ENCODE assay signal across 10 mouse cellular contexts in genomic region chr5:65334788-65335187, GRCm38 (mm10). TPM values are rescaled to one million over a fixed set of nuclear protein-coding genes. Genes with fewer than 3 reads are reported as not detected.
A peak's percentile ranks its signal among the peaks of the same experiment; 100 is the strongest.
DNase-seq lines count a peak whose midpoint lies in the region; ATAC-seq and TF ChIP-seq lines count a peak whose summit lies in the region.
"Had no signal": no experiment of that assay in that cellular context is flagged by ENCODE, and none has a peak within 500 bp of the region (broad histone marks: within the 10 kb centered on the region; RNA-seq: fewer than 3 reads in every experiment).

No protein-coding gene starts in this region.

- ATAC-seq in heart, embryonic 14.5 days (ENCODE audit: insufficient number of reproducible peaks, insufficient read depth, low FRiP score, low read depth) = no peak
- no peak for ATAC-seq in forebrain, embryonic 16.5 days
- ATAC-seq in liver, postnatal 0 days = no peak

- no peak for TF ChIP-seq EP300 in liver, postnatal 0 days (IDR thresholded peaks at IDR 0.05; ENCODE audit: low read depth)

- whole genome bisulfite sequencing in heart, embryonic 14.5 days = 3% methylated on average over 8 of the region's 8 CpGs
- WGBS in forebrain, embryonic 16.5 days = 11% methylated on average over 8 of the region's 8 CpGs
- WGBS in liver, postnatal 0 days (ENCODE audit: insufficient replicate concordance) = 3% methylated on average over 8 of the region's 8 CpGs

- H3K9me3 ChIP-seq in heart, embryonic 14.5 days (ENCODE audit: control insufficient read depth, low read length) = no peaks in the 10 kb centered on the region
- no peaks in the 10 kb centered on the region for H3K9me3 ChIP-seq in ES-E14 (ENCODE audit: control insufficient read depth, insufficient read depth, low read depth, low read length)
- H3K9me3 ChIP-seq in forebrain, embryonic 16.5 days (ENCODE audit: control insufficient read depth, low read length) = no peaks in the 10 kb centered on the region
- no peaks in the 10 kb centered on the region for H3K9me3 ChIP-seq in liver, postnatal 0 days (ENCODE audit: low read length)

- H3K36me3 ChIP-seq in heart, embryonic 14.5 days (ENCODE audit: control insufficient read depth, insufficient read depth, low read length) = peaks cover 6% of the 10 kb centered on the region; the same call in 1 of the 2 replicates
- peaks cover 2% of the 10 kb centered on the region; the same call in 1 of the 2 replicates for H3K36me3 ChIP-seq in ES-E14 (ENCODE audit: control insufficient read depth, insufficient read depth, low read length, poor library complexity, severe bottlenecking)
- H3K36me3 ChIP-seq in forebrain, embryonic 16.5 days (ENCODE audit: control insufficient read depth, insufficient read depth) = no peaks in the 10 kb centered on the region
- no peaks in the 10 kb centered on the region; the same call in 1 of the 2 replicates for H3K36me3 ChIP-seq in liver, postnatal 0 days (replicated peaks; ENCODE audit: insufficient read depth, low read length)

- in situ Hi-C loops in ES-E14 (cut with MboI; ENCODE audit: low sequenced_read_pairs in 2 of 2, unreplicated experiment in 2 of 2) = no loop called here

- DNase-seq in heart, postnatal 4 days = no peak
- DNase-seq in ES-E14 (ENCODE audit: low read depth, low spot score) = no peak
- DNase-seq in liver, postnatal 0 days = no peak
- no peak for DNase-seq in adrenal gland, postnatal 36 days
- DNase-seq in right cerebral cortex, postnatal 14 days = no peak
- DNase-seq in cerebellum, postnatal 10 days = no peak

- no peak for TF ChIP-seq CTCF in liver, postnatal 0 days (IDR thresholded peaks at IDR 0.05; ENCODE audit: low read depth)

- peak overlapping the region; percentile 73 to 80; a peak in 3 of 4 replicates for H3K27ac ChIP-seq in heart, embryonic 14.5 days (replicated peaks in 1 of 2; ENCODE audit: control insufficient read depth in 1 of 2, insufficient read depth in 1 of 2, low read depth in 2 of 2, low read length in 2 of 2)
- no peak overlapping the region for H3K27ac ChIP-seq in ES-E14 (ENCODE audit: insufficient read depth, low read depth, low read length, poor library complexity, severe bottlenecking)
- no peak overlapping the region for H3K27ac ChIP-seq in forebrain, embryonic 16.5 days (ENCODE audit: low read length)
- H3K27ac ChIP-seq in liver, postnatal 0 days (ENCODE audit: low read depth) = peak overlapping the region; percentile 72

- H3K4me1 ChIP-seq in heart, embryonic 14.5 days (ENCODE audit: control insufficient read depth in 2 of 2, insufficient read depth in 2 of 2, low read length in 2 of 2) = peaks cover 0 to 10% of the 10 kb centered on the region in 2 experiments; a peak in 2 of 4 replicates
- peaks cover 2 to 6% of the 10 kb centered on the region in 2 experiments; a peak in 2 of 4 replicates for H3K4me1 ChIP-seq in ES-E14 (ENCODE audit: control insufficient read depth in 2 of 2, insufficient read depth in 2 of 2, low read length in 2 of 2, poor library complexity in 1 of 2)
- peaks cover 8% of the 10 kb centered on the region; the same call in 1 of the 2 replicates for H3K4me1 ChIP-seq in forebrain, embryonic 16.5 days (replicated peaks; ENCODE audit: control insufficient read depth, insufficient read depth, low read length)
- no peaks in the 10 kb centered on the region for H3K4me1 ChIP-seq in liver, postnatal 0 days (ENCODE audit: insufficient read depth)

- peak overlapping the region; percentile 85 for H3K4me2 ChIP-seq in heart, embryonic 14.5 days (ENCODE audit: low read length)
- H3K4me2 ChIP-seq in forebrain, embryonic 16.5 days (ENCODE audit: low read length) = peak overlapping the region; percentile 77
- peak overlapping the region; percentile 76 for H3K4me2 ChIP-seq in liver, postnatal 0 days (ENCODE audit: low read depth, low read length)

- no peaks in the 10 kb centered on the region for H3K27me3 ChIP-seq in heart, embryonic 14.5 days (ENCODE audit: control insufficient read depth, insufficient read depth, low read length)
- no peaks in the 10 kb centered on the region for H3K27me3 ChIP-seq in forebrain, embryonic 16.5 days (replicated peaks; ENCODE audit: control insufficient read depth, insufficient read depth, low read length)
- no peaks in the 10 kb centered on the region for H3K27me3 ChIP-seq in liver, postnatal 0 days (ENCODE audit: insufficient read depth, low read length)

- peak overlapping the region; percentile 93 for H3K9ac ChIP-seq in heart, embryonic 14.5 days (ENCODE audit: low read length)
- peak overlapping the region; percentile 98 for H3K9ac ChIP-seq in ES-E14 (ENCODE audit: insufficient read depth, low read depth, low read length, poor library complexity, severe bottlenecking)
- peak overlapping the region; percentile 81 for H3K9ac ChIP-seq in forebrain, embryonic 16.5 days (replicated peaks; ENCODE audit: low read depth, low read length)
- H3K9ac ChIP-seq in liver, postnatal 0 days (replicated peaks) = peak overlapping the region; percentile 81

- peak overlapping the region; percentile 89 to 92 for H3K4me3 ChIP-seq in heart, embryonic 14.5 days (ENCODE audit: control insufficient read depth in 1 of 2, insufficient read depth in 1 of 2, low read depth in 1 of 2, low read length in 2 of 2)
- peak overlapping the region; percentile 82 to 96 for H3K4me3 ChIP-seq in ES-E14 (ENCODE audit: insufficient read depth in 1 of 2, low read depth in 1 of 2, low read length in 2 of 2, poor library complexity in 1 of 2, severe bottlenecking in 1 of 2)
- peak overlapping the region; percentile 93 for H3K4me3 ChIP-seq in forebrain, embryonic 16.5 days (replicated peaks; ENCODE audit: low read length)
- peak overlapping the region; percentile 83 for H3K4me3 ChIP-seq in liver, postnatal 0 days (ENCODE audit: low read depth, low read length)

TF ChIP-seq in ES-E14, 5 proteins besides CTCF, POLR2A, EP300 and RAD21:
- no peak for TF ChIP-seq CHD2 (IDR thresholded peaks at IDR 0.05; ENCODE audit: low read depth, low read length)
- no peak for TF ChIP-seq MAFK (IDR thresholded peaks at IDR 0.05; ENCODE audit: insufficient read depth, low read depth, low read length)
- TF ChIP-seq HCFC1 (IDR thresholded peaks at IDR 0.05; ENCODE audit: borderline replicate concordance, insufficient read depth, low read length) = no peak

RNA-seq across cellular contexts. Expression of gene Rfc1, which starts 0.7 kb away (rescaled TPM):
- polyA plus RNA-seq in heart, embryonic 14.5 days (2014; fragmentation: Nextera tagmentation; extraction: Ambion mirVana) = 53.1 and 59.6 TPM in 2 replicates
- 10 to 100 TPM; 36.9 to 37.7 TPM for total RNA-seq in heart, postnatal 4 days (2021)
- total RNA-seq in ES-E14 (2012; rRNA removed) = 53.4 and 70.5 TPM in 2 replicates
- polyA plus RNA-seq in forebrain, embryonic 16.5 days (2015; fragmentation: Nextera tagmentation; extraction: Ambion mirVana) = 38.5 and 45.2 TPM in 2 replicates
- polyA plus RNA-seq in liver, postnatal 0 days (2015; fragmentation: Nextera tagmentation; extraction: Ambion mirVana) = 26.4 and 32.3 TPM in 2 replicates
- 10 to 100 TPM; 42.2 to 51.1 TPM for total RNA-seq in adrenal gland, postnatal 36 days (2021)

RNA-seq across cellular contexts. Expression of gene Klb, which starts 13.3 kb away (rescaled TPM):
- 0.05 TPM in 1 of 2 replicates, not detected in the other for polyA plus RNA-seq in heart, embryonic 14.5 days (2014; fragmentation: Nextera tagmentation; extraction: Ambion mirVana)
- under 1 TPM; 0.31 to 0.47 TPM for total RNA-seq in heart, postnatal 4 days (2021)
- 0.63 and 3.6 TPM in 2 replicates for total RNA-seq in ES-E14 (2012; rRNA removed)
- polyA plus RNA-seq in forebrain, embryonic 16.5 days (2015; fragmentation: Nextera tagmentation; extraction: Ambion mirVana) = 0.09 TPM in 1 of 2 replicates, not detected in the other
- 17.4 and 19.3 TPM in 2 replicates for polyA plus RNA-seq in liver, postnatal 0 days (2015; fragmentation: Nextera tagmentation; extraction: Ambion mirVana)
- 1 to 10 TPM; 8.4 to 9.6 TPM for total RNA-seq in adrenal gland, postnatal 36 days (2021)
- total RNA-seq: common myeloid progenitor, adult 5-6 weeks; megakaryocyte progenitor cell, adult 5-6 weeks had no signal

RNA-seq across cellular contexts. Expression of gene Rpl9, which starts 56.5 kb away (rescaled TPM):
- polyA plus RNA-seq in heart, embryonic 14.5 days (2014; fragmentation: Nextera tagmentation; extraction: Ambion mirVana) = 681 and 773 TPM in 2 replicates
- 1,000 to 10,000 TPM; 1,343 to 1,505 TPM for total RNA-seq in heart, postnatal 4 days (2021)
- 1,957 and 1,967 TPM in 2 replicates for total RNA-seq in ES-E14 (2012; rRNA removed)
- 626 and 632 TPM in 2 replicates for polyA plus RNA-seq in forebrain, embryonic 16.5 days (2015; fragmentation: Nextera tagmentation; extraction: Ambion mirVana)
- 609 and 626 TPM in 2 replicates for polyA plus RNA-seq in liver, postnatal 0 days (2015; fragmentation: Nextera tagmentation; extraction: Ambion mirVana)
- 1,000 to 10,000 TPM; 1,087 to 1,104 TPM for total RNA-seq in adrenal gland, postnatal 36 days (2021)

RNA-seq across cellular contexts. Expression of gene Lias, which starts 56.5 kb away (rescaled TPM):
- 58.5 and 60.3 TPM in 2 replicates for polyA plus RNA-seq in heart, embryonic 14.5 days (2014; fragmentation: Nextera tagmentation; extraction: Ambion mirVana)
- 10 to 100 TPM; 71.5 to 76.2 TPM for total RNA-seq in heart, postnatal 4 days (2021)
- 38.8 and 52.8 TPM in 2 replicates for total RNA-seq in ES-E14 (2012; rRNA removed)
- 61.9 and 67.1 TPM in 2 replicates for polyA plus RNA-seq in forebrain, embryonic 16.5 days (2015; fragmentation: Nextera tagmentation; extraction: Ambion mirVana)
- polyA plus RNA-seq in liver, postnatal 0 days (2015; fragmentation: Nextera tagmentation; extraction: Ambion mirVana) = 31.1 and 34.0 TPM in 2 replicates
- total RNA-seq in adrenal gland, postnatal 36 days (2021) = 10 to 100 TPM; 57.5 to 57.9 TPM

Comparison
In these comparisons a context has a peak if more than half of its experiments do, and no peak if none do; other contexts are left out.
1. H3K27ac ChIP-seq: peak in heart, embryonic 14.5 days (2 of 2) and liver, postnatal 0 days (single experiment); none in ES-E14 (single experiment) and forebrain, embryonic 16.5 days (single experiment).
2. Peak in every context shown above with its lines, with median percentiles within 50 percentile points of each other: H3K4me2 ChIP-seq, H3K4me3 ChIP-seq and H3K9ac ChIP-seq.